Mouse (Mus musculus): ENCODE measurements at regions not wholly inside any gene's neighbourhood (a gene's known extent, or its start where the extent isn't known, plus 50 kb on each side); places are given as distances from the start of the nearest gene placed in this dataset.

GRCm38 (mm10) chr6:31207231-31207630 is 191.3 kb upstream of the Mkln1 start:
- H3K4me3 ChIP-seq (ENCODE audit: insufficient read depth, poor library complexity, severe bottlenecking) = no peak overlapping the region
- peaks cover 21% of the 10 kb centered on the region for H3K79me3 ChIP-seq (ENCODE audit: low read depth)
- H3K27me3 ChIP-seq (ENCODE audit: control insufficient read depth, insufficient read depth, insufficient read length) = no peaks in the 10 kb centered on the region
- H3K36me3 ChIP-seq (ENCODE audit: control insufficient read depth, insufficient read depth) = peaks cover 22% of the 10 kb centered on the region
- no peak overlapping the region for H3ac ChIP-seq (ENCODE audit: control insufficient read depth, insufficient read length, low read depth)
- H3K79me2 ChIP-seq (ENCODE audit: control insufficient read depth, insufficient read depth) = peaks cover 47% of the 10 kb centered on the region
- TF ChIP-seq MAX (IDR thresholded peaks at IDR 0.05) (no peak), CTCF (IDR thresholded peaks at IDR 0.05; ENCODE audit: control insufficient read depth, insufficient read depth, insufficient read length) (no peak), MYOG (IDR thresholded peaks at IDR 0.05; ENCODE audit: control insufficient read depth, extremely low read depth, insufficient read length) (no peak), CEBPB (IDR thresholded peaks at IDR 0.05; ENCODE audit: low read depth) (no peak), MYOD1 (IDR thresholded peaks at IDR 0.05; ENCODE audit: control insufficient read depth, insufficient read length, low read depth) (no peak), FOSL1 (IDR thresholded peaks at IDR 0.05; ENCODE audit: insufficient read depth, low read length, poor library complexity, severe bottlenecking) (no peak), USF1 (IDR thresholded peaks at IDR 0.05; ENCODE audit: low read depth) (no peak)

GRCm38 (mm10) chr6:31208224-31208623 is 190.3 kb upstream of the Mkln1 start:
- Histone ChIP-seq H3K36me3 (ENCODE audit: control insufficient read depth, insufficient read depth) (peaks cover 26% of the 10 kb centered on the region), H3K79me3 (ENCODE audit: low read depth) (peaks cover 20% of the 10 kb centered on the region), H3ac (ENCODE audit: control insufficient read depth, insufficient read length, low read depth) (no peak overlapping the region), H3K27me3 (ENCODE audit: control insufficient read depth, insufficient read depth, insufficient read length) (no peaks in the 10 kb centered on the region), H3K79me2 (ENCODE audit: control insufficient read depth, insufficient read depth) (peaks cover 55% of the 10 kb centered on the region), H3K4me3 (ENCODE audit: insufficient read depth, poor library complexity, severe bottlenecking) (no peak overlapping the region)
- no peak for TF ChIP-seq CTCF (IDR thresholded peaks at IDR 0.05; ENCODE audit: control insufficient read depth, insufficient read depth, insufficient read length)
- TF ChIP-seq CEBPB (IDR thresholded peaks at IDR 0.05; ENCODE audit: low read depth) = no peak
- no peak for TF ChIP-seq MAX (IDR thresholded peaks at IDR 0.05)
- no peak for TF ChIP-seq FOSL1 (IDR thresholded peaks at IDR 0.05; ENCODE audit: insufficient read depth, low read length, poor library complexity, severe bottlenecking)
- TF ChIP-seq USF1 (IDR thresholded peaks at IDR 0.05; ENCODE audit: low read depth) = no peak
- TF ChIP-seq MYOD1 (IDR thresholded peaks at IDR 0.05; ENCODE audit: control insufficient read depth, insufficient read length, low read depth) = no peak
- no peak for TF ChIP-seq MYOG (IDR thresholded peaks at IDR 0.05; ENCODE audit: control insufficient read depth, extremely low read depth, insufficient read length)

- Histone ChIP-seq H3K36me3 (ENCODE audit: control insufficient read depth, insufficient read depth) (peaks cover 26% of the 10 kb centered on the region), H3K79me2 (ENCODE audit: control insufficient read depth, insufficient read depth) (peaks cover 61% of the 10 kb centered on the region), H3K79me3 (ENCODE audit: low read depth) (peaks cover 22% of the 10 kb centered on the region), H3K27me3 (ENCODE audit: control insufficient read depth, insufficient read depth, insufficient read length) (no peaks in the 10 kb centered on the region), H3K4me3 (ENCODE audit: insufficient read depth, poor library complexity, severe bottlenecking) (no peak overlapping the region), H3ac (ENCODE audit: control insufficient read depth, insufficient read length, low read depth) (no peak overlapping the region)
- TF ChIP-seq CTCF (IDR thresholded peaks at IDR 0.05; ENCODE audit: control insufficient read depth, insufficient read depth, insufficient read length) (no peak), CEBPB (IDR thresholded peaks at IDR 0.05; ENCODE audit: low read depth) (no peak), MYOD1 (IDR thresholded peaks at IDR 0.05; ENCODE audit: control insufficient read depth, insufficient read length, low read depth) (no peak)
Observed at GRCm38 (mm10) chr6:31209411-31210139, 189.0 kb upstream of the Mkln1 start.

GRCm38 (mm10) chr6:31210209-31210714 is 188.3 kb upstream of the Mkln1 start:
- Histone ChIP-seq H3K4me3 (ENCODE audit: insufficient read depth, poor library complexity, severe bottlenecking) (no peak overlapping the region), H3K79me2 (ENCODE audit: control insufficient read depth, insufficient read depth) (peaks cover 61% of the 10 kb centered on the region), H3ac (ENCODE audit: control insufficient read depth, insufficient read length, low read depth) (no peak overlapping the region), H3K27me3 (ENCODE audit: control insufficient read depth, insufficient read depth, insufficient read length) (no peaks in the 10 kb centered on the region), H3K36me3 (ENCODE audit: control insufficient read depth, insufficient read depth) (peaks cover 26% of the 10 kb centered on the region), H3K79me3 (ENCODE audit: low read depth) (peaks cover 19% of the 10 kb centered on the region)
- TF ChIP-seq USF1 (IDR thresholded peaks at IDR 0.05; ENCODE audit: low read depth) (no peak), FOSL1 (IDR thresholded peaks at IDR 0.05; ENCODE audit: insufficient read depth, low read length, poor library complexity, severe bottlenecking) (no peak), CTCF (IDR thresholded peaks at IDR 0.05; ENCODE audit: control insufficient read depth, insufficient read depth, insufficient read length) (no peak), MYOD1 (IDR thresholded peaks at IDR 0.05; ENCODE audit: control insufficient read depth, insufficient read length, low read depth) (no peak), MAX (IDR thresholded peaks at IDR 0.05) (no peak), CEBPB (IDR thresholded peaks at IDR 0.05; ENCODE audit: low read depth) (no peak)

- Histone ChIP-seq H3K79me2 (ENCODE audit: control insufficient read depth, insufficient read depth) (peaks cover 66% of the 10 kb centered on the region), H3K36me3 (ENCODE audit: control insufficient read depth, insufficient read depth) (peaks cover 26% of the 10 kb centered on the region), H3ac (ENCODE audit: control insufficient read depth, insufficient read length, low read depth) (no peak overlapping the region), H3K4me3 (ENCODE audit: insufficient read depth, poor library complexity, severe bottlenecking) (no peak overlapping the region), H3K27me3 (ENCODE audit: control insufficient read depth, insufficient read depth, insufficient read length) (no peaks in the 10 kb centered on the region), H3K79me3 (ENCODE audit: low read depth) (peaks cover 23% of the 10 kb centered on the region)
- TF ChIP-seq MAX (IDR thresholded peaks at IDR 0.05) (no peak), CTCF (IDR thresholded peaks at IDR 0.05; ENCODE audit: control insufficient read depth, insufficient read depth, insufficient read length) (no peak), CEBPB (IDR thresholded peaks at IDR 0.05; ENCODE audit: low read depth) (no peak), FOSL1 (IDR thresholded peaks at IDR 0.05; ENCODE audit: insufficient read depth, low read length, poor library complexity, severe bottlenecking) (no peak)
Observed at GRCm38 (mm10) chr6:31211091-31211490, 187.4 kb upstream of the Mkln1 start.

- TF ChIP-seq MYOG (IDR thresholded peaks at IDR 0.05; ENCODE audit: control insufficient read depth, extremely low read depth, insufficient read length) = no peak
- TF ChIP-seq MYOD1 (IDR thresholded peaks at IDR 0.05; ENCODE audit: control insufficient read depth, insufficient read length, low read depth) = no peak
- no peak for TF ChIP-seq CEBPB (IDR thresholded peaks at IDR 0.05; ENCODE audit: low read depth)
- TF ChIP-seq FOSL1 (IDR thresholded peaks at IDR 0.05; ENCODE audit: insufficient read depth, low read length, poor library complexity, severe bottlenecking) = no peak
- TF ChIP-seq MAX (IDR thresholded peaks at IDR 0.05) = no peak
- no peak for TF ChIP-seq CTCF (IDR thresholded peaks at IDR 0.05; ENCODE audit: control insufficient read depth, insufficient read depth, insufficient read length)
- TF ChIP-seq USF1 (IDR thresholded peaks at IDR 0.05; ENCODE audit: low read depth) = no peak
- peaks cover 72% of the 10 kb centered on the region for H3K79me2 ChIP-seq (ENCODE audit: control insufficient read depth, insufficient read depth)
- H3ac ChIP-seq (ENCODE audit: control insufficient read depth, insufficient read length, low read depth) = no peak overlapping the region
- H3K36me3 ChIP-seq (ENCODE audit: control insufficient read depth, insufficient read depth) = peaks cover 26% of the 10 kb centered on the region
- H3K4me3 ChIP-seq (ENCODE audit: insufficient read depth, poor library complexity, severe bottlenecking) = no peak overlapping the region
- H3K27me3 ChIP-seq (ENCODE audit: control insufficient read depth, insufficient read depth, insufficient read length) = no peaks in the 10 kb centered on the region
- peaks cover 21% of the 10 kb centered on the region for H3K79me3 ChIP-seq (ENCODE audit: low read depth)
Observed at GRCm38 (mm10) chr6:31211616-31212015, 186.9 kb upstream of the Mkln1 start.

Measured in C2C12 (cell line).